Mouse (Mus musculus): ENCODE results near the gene Zbtb20.

DNA sequence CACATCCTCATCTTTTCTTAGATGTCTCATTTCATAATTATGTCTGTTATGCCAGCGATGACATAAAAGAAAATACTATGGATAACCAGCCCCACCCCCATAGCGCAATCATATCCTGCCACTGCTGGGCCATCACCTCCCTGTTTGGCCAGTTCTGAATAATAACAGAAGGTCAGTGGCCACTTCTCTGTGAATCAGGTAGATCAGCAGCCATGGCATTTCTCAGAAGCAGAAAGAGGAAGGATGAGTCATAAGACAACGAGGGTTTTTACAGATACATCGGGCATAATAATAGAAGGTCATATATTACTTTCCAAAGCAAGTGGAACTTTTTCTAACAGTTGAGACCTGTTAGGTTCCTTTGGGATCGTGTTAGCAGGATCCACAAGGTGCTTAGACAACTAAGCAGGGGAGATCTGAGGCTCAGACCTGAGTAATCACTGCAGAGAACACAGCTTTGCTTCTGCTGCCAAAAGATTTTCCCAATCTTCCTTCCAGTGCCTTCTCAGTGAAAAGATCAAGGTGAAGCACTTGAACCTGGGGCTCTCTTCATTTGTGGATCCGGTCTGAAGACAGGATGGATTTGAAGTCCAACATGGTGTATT, 779.6 kb downstream of the Zbtb20 start:
- no peak for TF ChIP-seq CTCF (IDR thresholded peaks at IDR 0.05; ENCODE audit: insufficient read depth, low read depth, low read length)
- no peak for TF ChIP-seq POLR2A (IDR thresholded peaks at IDR 0.05; ENCODE audit: insufficient read depth, low read depth, low read length)

Measured in olfactory bulb, adult 2 months (tissue).